Mouse (Mus musculus) liver, embryonic 14.5 days (tissue): ENCODE results near the gene Gpc6.

Experiments
- CTCF ChIP-seq: IDR thresholded peaks from 2 replicates; pipeline ENCODE4 v1.5.1; 2016; ENCODE audit warnings: antibody characterized with exemption, low read depth, control low read depth
- EP300 ChIP-seq: IDR thresholded peaks from 2 replicates; pipeline ENCODE4 v1.6.1; 2016; ENCODE audit warnings: antibody characterized with exemption, low read depth

DNA sequence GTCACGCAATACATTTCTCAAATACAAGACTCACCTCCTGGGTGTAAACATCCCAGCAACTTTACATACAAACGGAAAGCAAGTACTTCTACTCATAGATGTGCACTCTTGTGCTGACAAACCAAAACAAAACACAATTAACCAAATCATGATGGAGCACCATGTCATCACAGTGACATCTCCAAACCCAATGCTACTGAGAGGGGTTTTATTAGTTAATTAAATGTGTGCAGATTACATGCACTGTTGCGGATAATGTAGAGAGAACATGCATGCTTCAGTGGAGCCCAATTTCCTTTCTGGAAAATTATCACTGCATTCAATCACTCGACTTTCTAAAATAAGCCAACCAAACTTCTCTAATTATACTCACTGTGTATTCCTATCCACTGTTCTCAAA lies 109.0 kb downstream of the Gpc6 start:
- TF ChIP-seq EP300 (no peak), CTCF (no peak)
